Mouse (Mus musculus): ENCODE results near the gene Gpr18. TPM values are rescaled to one million over a fixed set of nuclear protein-coding genes. Genes with fewer than 3 reads are reported as not detected.

The Gpr18 gene
- polyA plus RNA-seq, 1 experiment from 2014 or later, result 0.15 TPM

- Histone ChIP-seq H3K27me3 (ENCODE audit: control insufficient read depth, insufficient read depth, low read length) (no peaks in the 10 kb centered on the region), H3K9me3 (ENCODE audit: control insufficient read depth, low read length) (no peaks in the 10 kb centered on the region), H3K36me3 (ENCODE audit: control insufficient read depth, insufficient read depth, low read length) (no peaks in the 10 kb centered on the region), H3K4me1 (ENCODE audit: control insufficient read depth, insufficient read depth, low read length) (no peaks in the 10 kb centered on the region), H3K27ac (ENCODE audit: low read depth, low read length) (no peak overlapping the region), H3K4me2 (no peak overlapping the region), H3K9ac (ENCODE audit: low read length) (no peak overlapping the region), H3K4me3 (ENCODE audit: low read depth, low read length) (no peak overlapping the region)
- DNase-seq (ENCODE audit: low spot score, missing footprints), result no peak
- no peak for ATAC-seq (ENCODE audit: low FRiP score)
- 94% methylated on average over 6 of the region's 6 CpGs for WGBS
Observed at GRCm38 (mm10) chr14:121901511-121901910, 14.1 kb downstream of the Gpr18 start.

GRCm38 (mm10) chr14:121899071-121899470, 16.5 kb downstream of the Gpr18 start:
- DNase-seq (ENCODE audit: low spot score, missing footprints) (no peak), ATAC-seq (ENCODE audit: low FRiP score) (no peak)
- Histone ChIP-seq H3K4me1 (ENCODE audit: control insufficient read depth, insufficient read depth, low read length) (no peaks in the 10 kb centered on the region), H3K27ac (ENCODE audit: low read depth, low read length) (no peak overlapping the region), H3K36me3 (ENCODE audit: control insufficient read depth, insufficient read depth, low read length) (no peaks in the 10 kb centered on the region), H3K4me2 (no peak overlapping the region), H3K9me3 (ENCODE audit: control insufficient read depth, low read length) (no peaks in the 10 kb centered on the region), H3K9ac (ENCODE audit: low read length) (no peak overlapping the region), H3K27me3 (ENCODE audit: control insufficient read depth, insufficient read depth, low read length) (no peaks in the 10 kb centered on the region), H3K4me3 (ENCODE audit: low read depth, low read length) (no peak overlapping the region)
- WGBS, result 96% methylated on average over 3 of the region's 3 CpGs

GRCm38 (mm10) chr14:121898509-121898908, 17.1 kb downstream of the Gpr18 start:
- WGBS, result 95% methylated on average over 11 of the region's 11 CpGs
- no peak for ATAC-seq (ENCODE audit: low FRiP score)
- Histone ChIP-seq H3K9me3 (ENCODE audit: control insufficient read depth, low read length) (no peaks in the 10 kb centered on the region), H3K4me2 (no peak overlapping the region), H3K4me1 (ENCODE audit: control insufficient read depth, insufficient read depth, low read length) (no peaks in the 10 kb centered on the region), H3K27ac (ENCODE audit: low read depth, low read length) (no peak overlapping the region), H3K9ac (ENCODE audit: low read length) (no peak overlapping the region), H3K27me3 (ENCODE audit: control insufficient read depth, insufficient read depth, low read length) (no peaks in the 10 kb centered on the region), H3K36me3 (ENCODE audit: control insufficient read depth, insufficient read depth, low read length) (no peaks in the 10 kb centered on the region), H3K4me3 (ENCODE audit: low read depth, low read length) (no peak overlapping the region)
- DNase-seq (ENCODE audit: low spot score, missing footprints), result peak; percentile 33

GRCm38 (mm10) chr14:121897773-121898172, 17.8 kb downstream of the Gpr18 start:
- no peak overlapping the region for H3K27ac ChIP-seq (ENCODE audit: low read depth, low read length)
- DNase-seq (ENCODE audit: low spot score, missing footprints) (no peak), ATAC-seq (ENCODE audit: low FRiP score) (no peak)
- H3K4me1 ChIP-seq (ENCODE audit: control insufficient read depth, insufficient read depth, low read length), result no peaks in the 10 kb centered on the region
- no peaks in the 10 kb centered on the region for H3K27me3 ChIP-seq (ENCODE audit: control insufficient read depth, insufficient read depth, low read length)
- no peak overlapping the region for H3K4me3 ChIP-seq (ENCODE audit: low read depth, low read length)
- no peak overlapping the region for H3K9ac ChIP-seq (ENCODE audit: low read length)
- no peak overlapping the region for H3K4me2 ChIP-seq
- no peaks in the 10 kb centered on the region for H3K9me3 ChIP-seq (ENCODE audit: control insufficient read depth, low read length)
- WGBS, result 90% methylated on average over 2 of the region's 2 CpGs
- H3K36me3 ChIP-seq (ENCODE audit: control insufficient read depth, insufficient read depth, low read length), result no peaks in the 10 kb centered on the region

- no peaks in the 10 kb centered on the region for H3K36me3 ChIP-seq (ENCODE audit: control insufficient read depth, insufficient read depth, low read length)
- no peak overlapping the region for H3K27ac ChIP-seq (ENCODE audit: low read depth, low read length)
- no peaks in the 10 kb centered on the region for H3K9me3 ChIP-seq (ENCODE audit: control insufficient read depth, low read length)
- H3K4me3 ChIP-seq (ENCODE audit: low read depth, low read length), result no peak overlapping the region
- no peak for ATAC-seq (ENCODE audit: low FRiP score)
- WGBS, result 79% methylated on average over 6 of the region's 6 CpGs
- H3K4me2 ChIP-seq, result no peak overlapping the region
- no peak overlapping the region for H3K9ac ChIP-seq (ENCODE audit: low read length)
- no peaks in the 10 kb centered on the region for H3K27me3 ChIP-seq (ENCODE audit: control insufficient read depth, insufficient read depth, low read length)
- no peaks in the 10 kb centered on the region for H3K4me1 ChIP-seq (ENCODE audit: control insufficient read depth, insufficient read depth, low read length)
- DNase-seq (ENCODE audit: low spot score, missing footprints), result peak; percentile 67
Observed at GRCm38 (mm10) chr14:121896126-121897090, 19.2 kb downstream of the Gpr18 start.

GRCm38 (mm10) chr14:121895316-121895715, 20.3 kb downstream of the Gpr18 start:
- Histone ChIP-seq H3K27ac (ENCODE audit: low read depth, low read length) (no peak overlapping the region), H3K9ac (ENCODE audit: low read length) (no peak overlapping the region), H3K27me3 (ENCODE audit: control insufficient read depth, insufficient read depth, low read length) (no peaks in the 10 kb centered on the region), H3K36me3 (ENCODE audit: control insufficient read depth, insufficient read depth, low read length) (no peaks in the 10 kb centered on the region), H3K4me3 (ENCODE audit: low read depth, low read length) (no peak overlapping the region), H3K4me1 (ENCODE audit: control insufficient read depth, insufficient read depth, low read length) (no peaks in the 10 kb centered on the region), H3K4me2 (no peak overlapping the region), H3K9me3 (ENCODE audit: control insufficient read depth, low read length) (no peaks in the 10 kb centered on the region)
- 92% methylated on average over 4 of the region's 4 CpGs for WGBS
- no peak for ATAC-seq (ENCODE audit: low FRiP score)
- DNase-seq (ENCODE audit: low spot score, missing footprints), result no peak

GRCm38 (mm10) chr14:121894511-121895135, 21.0 kb downstream of the Gpr18 start:
- ATAC-seq (ENCODE audit: low FRiP score) (no peak), DNase-seq (ENCODE audit: low spot score, missing footprints) (peak; percentile 74)
- no peaks in the 10 kb centered on the region for H3K27me3 ChIP-seq (ENCODE audit: control insufficient read depth, insufficient read depth, low read length)
- no peak overlapping the region for H3K4me2 ChIP-seq
- no peak overlapping the region for H3K4me3 ChIP-seq (ENCODE audit: low read depth, low read length)
- no peak overlapping the region for H3K9ac ChIP-seq (ENCODE audit: low read length)
- WGBS, result 75% methylated on average over 5 of the region's 5 CpGs
- H3K9me3 ChIP-seq (ENCODE audit: control insufficient read depth, low read length), result no peaks in the 10 kb centered on the region
- H3K36me3 ChIP-seq (ENCODE audit: control insufficient read depth, insufficient read depth, low read length), result no peaks in the 10 kb centered on the region
- H3K4me1 ChIP-seq (ENCODE audit: control insufficient read depth, insufficient read depth, low read length), result no peaks in the 10 kb centered on the region
- H3K27ac ChIP-seq (ENCODE audit: low read depth, low read length), result no peak overlapping the region

- DNase-seq (ENCODE audit: low spot score, missing footprints) (no peak), ATAC-seq (ENCODE audit: low FRiP score) (no peak)
- no peak overlapping the region for H3K4me3 ChIP-seq (ENCODE audit: low read depth, low read length)
- no peak overlapping the region for H3K27ac ChIP-seq (ENCODE audit: low read depth, low read length)
- H3K4me2 ChIP-seq, result no peak overlapping the region
- no peaks in the 10 kb centered on the region for H3K36me3 ChIP-seq (ENCODE audit: control insufficient read depth, insufficient read depth, low read length)
- H3K9ac ChIP-seq (ENCODE audit: low read length), result no peak overlapping the region
- H3K4me1 ChIP-seq (ENCODE audit: control insufficient read depth, insufficient read depth, low read length), result no peaks in the 10 kb centered on the region
- 93% methylated on average over 6 of the region's 6 CpGs for WGBS
- H3K27me3 ChIP-seq (ENCODE audit: control insufficient read depth, insufficient read depth, low read length), result no peaks in the 10 kb centered on the region
- H3K9me3 ChIP-seq (ENCODE audit: control insufficient read depth, low read length), result no peaks in the 10 kb centered on the region
Observed at GRCm38 (mm10) chr14:121893747-121894146, 21.8 kb downstream of the Gpr18 start.

GRCm38 (mm10) chr14:121884150-121884797, 31.3 kb downstream of the Gpr18 start:
- no peaks in the 10 kb centered on the region for H3K27me3 ChIP-seq (ENCODE audit: control insufficient read depth, insufficient read depth, low read length)
- no peaks in the 10 kb centered on the region for H3K9me3 ChIP-seq (ENCODE audit: control insufficient read depth, low read length)
- 89% methylated on average over 6 of the region's 6 CpGs for WGBS
- H3K4me3 ChIP-seq (ENCODE audit: low read depth, low read length), result no peak overlapping the region
- H3K27ac ChIP-seq (ENCODE audit: low read depth, low read length), result no peak overlapping the region
- ATAC-seq (ENCODE audit: low FRiP score) (no peak), DNase-seq (ENCODE audit: low spot score, missing footprints) (no peak)
- 0 out of 2 replicates have a peak, but pooled peaks cover 2% of the 10 kb centered on the region for H3K4me1 ChIP-seq (ENCODE audit: control insufficient read depth, insufficient read depth, low read length)
- H3K4me2 ChIP-seq, result no peak overlapping the region
- H3K36me3 ChIP-seq (ENCODE audit: control insufficient read depth, insufficient read depth, low read length), result no peaks in the 10 kb centered on the region
- no peak overlapping the region for H3K9ac ChIP-seq (ENCODE audit: low read length)
